Mouse (Mus musculus) CD4-positive, CD25-positive, alpha-beta regulatory T cell, adult 4 months (primary cell): Measurements from ENCODE around the gene Gm49450. TPM values are rescaled to one million over a fixed set of nuclear protein-coding genes. Genes with fewer than 3 reads are reported as not detected.
"Not testable (repeated sequence)": the region's sequence is repeated elsewhere in the genome, so short reads cannot be mapped to it uniquely, and the experiment has no call there.

ENCODE experiments used
- ATAC-seq: one replicate; pipeline ENCODE4 v1.8.0; 2017
- polyA plus RNA-seq, 2 experiments: library from polyadenylated mRNA; unstranded; fragments of 100-300 nt; shearing (Covaris generic); gene quantifications; one replicate each; pipeline ENCODE4 v1.2.1; 2017

Gene Gm49450
- polyA plus RNA-seq, 2 experiments from 2014 or later: not detected

- ATAC-seq: no peak
These were observed 30.3 kb downstream of the Gm49450 start for GRCm38 (mm10) chr15:98923031-98923537.

GRCm38 (mm10) chr15:98922581-98922980 is 30.8 kb downstream of the Gm49450 start:
- ATAC-seq: no peak

DNA sequence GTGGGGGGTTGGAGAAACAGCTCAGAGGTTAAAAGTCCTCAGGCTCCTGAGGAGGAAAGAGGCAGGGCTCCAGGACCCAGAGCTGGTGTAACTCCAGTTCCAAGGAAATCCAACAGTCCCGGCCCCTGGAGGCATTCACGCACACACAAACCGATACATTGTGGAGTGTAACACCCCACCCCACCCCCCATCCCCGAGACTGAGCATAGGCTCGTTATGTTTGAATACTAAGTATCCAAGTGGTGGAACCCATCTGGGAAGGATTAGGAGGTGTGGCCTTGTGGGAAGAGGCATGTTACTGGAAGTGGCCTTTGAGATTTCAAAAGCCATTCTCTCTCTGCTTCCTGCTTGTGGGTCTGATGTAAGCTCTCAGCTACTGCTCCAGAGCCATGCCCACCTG is 31.8 kb downstream of the Gm49450 start:
- no peak for ATAC-seq

- ATAC-seq: not testable (repeated sequence)
These were observed 34.9 kb downstream of the Gm49450 start for GRCm38 (mm10) chr15:98918499-98918895.

DNA sequence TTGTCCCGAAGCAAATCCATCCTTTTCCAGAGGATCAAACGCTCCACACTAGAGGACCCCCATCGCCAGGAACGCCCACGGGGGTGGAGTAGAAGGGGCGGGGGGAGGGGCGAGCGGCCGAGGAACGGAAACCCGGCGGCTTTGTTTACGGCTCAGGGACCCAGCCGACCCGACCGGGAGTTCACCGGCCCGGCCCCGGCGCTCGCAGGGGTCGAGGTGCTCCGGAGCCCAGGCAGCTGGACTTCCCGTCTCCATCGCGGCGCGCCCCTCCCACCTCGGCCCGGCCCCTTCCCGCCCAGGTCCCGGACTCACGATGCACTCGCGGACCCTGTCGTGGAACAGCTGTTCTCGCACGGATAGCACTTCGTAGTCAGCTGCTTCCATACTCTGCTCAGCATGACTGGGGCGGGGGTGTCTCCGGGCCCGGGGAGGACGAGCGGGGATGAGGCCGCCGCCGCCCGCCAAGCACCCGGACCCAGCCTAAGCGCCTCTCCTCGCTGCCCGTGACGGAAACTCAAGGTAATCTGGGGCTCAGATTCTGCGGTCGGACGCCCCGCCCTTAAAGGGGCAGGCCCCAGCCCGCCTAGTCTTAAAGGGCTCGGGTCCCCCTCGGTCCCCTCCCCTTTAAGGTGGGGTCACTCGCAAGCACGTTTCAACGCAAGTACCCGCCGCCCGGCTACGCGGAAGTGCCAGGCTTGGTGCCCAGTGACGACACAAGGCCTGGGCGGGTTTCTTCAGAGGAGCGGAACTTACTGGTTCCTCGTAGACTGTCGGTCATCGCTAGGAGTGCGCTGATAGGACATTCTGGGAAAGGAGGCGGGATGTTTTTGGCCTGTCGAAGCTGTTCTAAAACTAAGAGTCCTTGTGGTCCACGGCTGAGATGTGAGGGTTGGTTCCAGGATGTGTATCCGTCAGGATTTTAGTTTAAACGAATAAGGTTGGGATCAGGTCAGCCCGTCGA is 35.5 kb downstream of the Gm49450 start, which contains the start of gene Lmbr1l:
TSS of gene Lmbr1l (minus strand) at position 694 of the 961 bp plus-strand sequence.
- peak; percentile 95 for ATAC-seq

- ATAC-seq: no peak
These were observed 36.3 kb downstream of the Gm49450 start for GRCm38 (mm10) chr15:98917091-98917490.

DNA sequence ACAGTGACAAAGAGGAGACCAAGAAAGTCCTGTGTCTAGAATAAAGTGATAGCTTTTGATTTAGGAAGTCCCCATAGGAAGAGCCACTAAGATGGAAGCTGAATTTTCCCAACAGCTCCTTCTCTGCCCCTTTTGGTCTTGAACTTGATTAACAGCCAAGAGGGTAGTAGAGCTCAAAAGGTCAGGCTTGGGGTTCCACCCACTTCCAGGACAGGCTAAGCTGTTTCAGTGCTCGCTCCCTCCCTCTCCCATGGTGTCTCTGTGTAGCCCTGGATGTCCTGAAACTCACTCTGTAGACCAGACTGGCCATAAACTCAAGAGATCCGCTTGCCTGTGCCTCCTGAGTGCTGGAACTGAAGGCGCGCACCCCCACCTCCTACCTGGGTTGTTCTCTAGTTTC is 37.3 kb downstream of the Gm49450 start:
- ATAC-seq: no peak

DNA sequence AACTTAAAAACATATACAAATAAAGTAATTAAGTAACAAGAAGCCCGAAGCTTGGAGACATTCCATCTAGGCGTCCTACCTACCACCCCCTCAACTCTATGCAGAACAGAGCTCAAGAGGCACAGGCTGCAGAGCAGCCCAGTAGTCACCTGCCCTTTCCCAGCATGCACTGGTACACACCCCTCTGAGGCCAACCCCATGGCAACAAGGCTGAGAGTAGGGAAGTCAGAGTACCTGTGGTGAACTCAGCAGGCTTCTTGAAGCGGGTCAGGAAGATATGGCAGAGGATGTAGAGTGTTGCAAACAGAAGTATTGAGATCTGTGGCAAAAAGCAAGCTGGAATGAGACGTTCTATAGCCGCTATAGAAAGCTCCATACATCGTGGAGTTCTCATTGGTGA is 38.4 kb downstream of the Gm49450 start:
- no peak for ATAC-seq

- ATAC-seq: no peak
These were observed 48.7 kb downstream of the Gm49450 start for GRCm38 (mm10) chr15:98904692-98905091.

DNA sequence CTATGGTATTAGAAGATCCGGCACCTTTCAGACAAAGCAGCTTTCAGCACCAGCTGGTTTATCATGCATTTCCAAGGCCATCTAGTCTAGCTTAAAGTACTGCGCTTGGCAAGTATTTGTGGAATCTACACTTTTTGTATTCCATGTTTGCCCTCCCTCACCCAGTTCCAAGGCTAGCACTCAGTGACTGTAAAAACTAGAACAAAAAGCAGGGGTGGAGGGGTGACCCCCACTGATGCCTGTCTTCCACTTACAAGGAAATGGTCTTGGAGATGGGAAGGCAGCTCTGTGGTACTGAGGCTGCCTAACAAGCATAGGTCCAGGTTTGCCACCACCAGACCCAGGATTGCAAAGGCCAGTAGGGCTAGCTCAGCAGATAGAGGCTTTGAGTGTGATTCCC is 50.8 kb downstream of the Gm49450 start:
- no peak for ATAC-seq

GRCm38 (mm10) chr15:98901530-98901929 is 51.8 kb downstream of the Gm49450 start:
- ATAC-seq: no peak

- ATAC-seq: no peak
These were observed 55.2 kb downstream of the Gm49450 start, which contains the start of gene Dhh for GRCm38 (mm10) chr15:98897928-98898800. TSS of gene Dhh (minus strand) at chr15:98898540.

GRCm38 (mm10) chr15:98897495-98897894 is 55.9 kb downstream of the Gm49450 start:
- ATAC-seq: no peak

DNA sequence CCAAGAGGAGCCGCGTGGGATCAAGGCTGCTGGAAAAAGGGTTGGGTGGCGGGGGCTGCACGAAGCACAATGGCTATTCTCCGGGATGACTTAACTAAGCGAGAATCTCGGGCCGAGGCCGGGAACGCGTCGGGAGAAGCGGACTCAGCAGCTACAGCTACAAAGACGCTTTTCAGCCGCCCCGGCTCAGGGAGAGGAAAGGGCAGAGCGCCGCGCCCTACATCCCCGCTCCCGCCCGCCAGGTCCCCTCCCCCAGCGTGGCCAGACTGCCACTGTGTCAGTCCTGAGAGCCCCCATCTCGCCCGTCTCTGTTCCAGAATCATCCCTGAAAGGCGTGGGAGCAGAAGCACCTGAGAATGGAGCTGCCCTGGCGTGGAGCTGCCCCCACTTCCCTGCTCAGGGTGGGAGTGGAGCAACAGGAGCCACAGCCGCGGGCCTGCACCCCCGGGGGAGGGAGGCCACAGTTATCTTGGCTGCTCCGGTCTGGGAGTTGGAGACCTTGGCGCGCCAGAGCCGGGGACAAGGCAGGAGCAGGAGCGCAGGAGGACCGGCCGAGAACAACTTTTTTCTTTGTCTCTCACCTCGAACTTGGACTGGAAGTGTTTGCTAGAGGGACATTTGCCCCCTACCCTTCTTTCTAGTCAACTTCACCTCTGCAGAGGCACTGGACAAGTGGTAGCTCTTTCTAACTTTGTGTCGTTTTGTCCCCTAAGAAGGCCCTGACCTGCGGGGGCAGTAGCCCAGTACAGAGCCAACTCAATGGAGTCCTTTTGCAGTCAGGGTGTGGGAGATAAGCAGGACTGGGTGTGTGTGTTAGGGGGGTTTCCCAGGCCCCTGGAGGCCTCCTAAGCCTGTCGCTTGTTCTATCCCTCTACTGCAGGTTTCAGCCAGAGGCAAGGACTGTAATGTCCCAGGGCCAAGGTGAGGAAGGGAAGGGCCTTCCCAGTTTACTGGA is 57.4 kb downstream of the Gm49450 start:
- ATAC-seq: no peak

GRCm38 (mm10) chr15:98894746-98895634 is 58.4 kb downstream of the Gm49450 start:
- no peak for ATAC-seq

GRCm38 (mm10) chr15:98893940-98894745 is 59.2 kb downstream of the Gm49450 start, which contains the start of gene Rhebl1:
TSS of gene Rhebl1 (minus strand) at chr15:98894540.
- peak; percentile 30 for ATAC-seq

DNA sequence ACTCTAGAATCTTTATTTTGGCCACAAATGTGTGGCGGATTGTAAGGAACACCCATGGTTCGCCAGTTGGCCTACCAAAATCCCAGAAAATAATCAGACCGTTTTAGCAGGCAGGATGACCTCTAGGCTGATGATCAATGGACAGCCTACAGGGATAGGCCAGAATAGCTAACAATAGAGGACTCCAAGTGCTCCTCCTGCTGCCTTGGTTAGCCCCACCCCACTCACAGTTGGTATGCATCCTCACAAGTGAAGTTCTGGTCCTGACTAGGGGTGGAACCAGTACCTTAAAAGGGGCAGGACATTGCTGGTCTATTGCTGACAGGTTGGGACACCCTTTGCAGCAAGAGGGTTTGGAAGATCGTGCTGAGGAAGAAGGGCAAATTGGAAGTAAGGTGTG is 60.3 kb downstream of the Gm49450 start:
- ATAC-seq: no peak

- peak; percentile 82 for ATAC-seq
These were observed 61.3 kb downstream of the Gm49450 start for GRCm38 (mm10) chr15:98891907-98892606.

- ATAC-seq: no peak
These were observed 62.1 kb downstream of the Gm49450 start for GRCm38 (mm10) chr15:98891198-98891742.
